Mouse (Mus musculus) liver, embryonic 11.5 days (tissue): ENCODE results near the gene Krtap2-4. TPM values are rescaled to one million over a fixed set of nuclear protein-coding genes. Genes with fewer than 3 reads are reported as not detected.

Experiments
- ATAC-seq: fragments of 200-750 bp; cut with Nextera tagmentation; replicated peaks from 2 replicates; pipeline ENCODE4 v1.8.0; 2017; ENCODE audit warnings: moderate number of reproducible peaks, mild to moderate bottlenecking, moderate TSS enrichment, moderate library complexity; ENCODE audit not compliant: low FRiP score
- DNase-seq: peaks from one replicate; pipeline ENCODE4 v3.0.0-alpha.2; 2017; ENCODE audit warnings: low spot score
- H3K27ac ChIP-seq: fragments of 300-500 bp; sonication (generic); 2 replicates; pipeline ENCODE4 v1.5.1; 2014; ENCODE audit warnings: mild to moderate bottlenecking, low read depth, low read length, control low read depth
- H3K27me3 ChIP-seq: fragments of 300-500 bp; sonication (generic); replicated peaks from 2 replicates; pipeline ENCODE4 v1.6.1; 2014; ENCODE audit warnings: low read length, mixed read lengths; ENCODE audit not compliant: control insufficient read depth, insufficient read depth
- H3K36me3 ChIP-seq: fragments of 300-500 bp; sonication (generic); 2 replicates; pipeline ENCODE4 v1.6.1; 2014; ENCODE audit warnings: mild to moderate bottlenecking, low read length, moderate library complexity, mixed read lengths; ENCODE audit not compliant: control insufficient read depth, insufficient read depth
- H3K4me1 ChIP-seq: fragments of 300-500 bp; sonication (generic); replicated peaks from 2 replicates; pipeline ENCODE4 v1.6.1; 2014; ENCODE audit warnings: low read length, mixed read lengths; ENCODE audit not compliant: control insufficient read depth, insufficient read depth
- H3K4me2 ChIP-seq: fragments of 300-500 bp; sonication (generic); 2 replicates; pipeline ENCODE4 v1.6.1; 2014; ENCODE audit warnings: mild to moderate bottlenecking, control low read depth, moderate library complexity
- H3K4me3 ChIP-seq: fragments of 300-500 bp; sonication (generic); 2 replicates; pipeline ENCODE4 v1.5.1; 2014; ENCODE audit warnings: low read depth, low read length, control low read depth
- H3K9ac ChIP-seq: fragments of 300-500 bp; sonication (generic); 2 replicates; pipeline ENCODE4 v1.6.1; 2014; ENCODE audit warnings: low read depth, low read length, control low read depth
- H3K9me3 ChIP-seq: fragments of 300-500 bp; sonication (generic); 2 replicates; pipeline ENCODE4 v1.6.1; 2016; ENCODE audit warnings: low read length, inconsistent platforms, mixed read lengths; ENCODE audit not compliant: control insufficient read depth
- WGBS: fragments of 180-500 bp; shearing (Covaris S2); extraction: QIAGEN DNeasy Blood & Tissue Kit; methylation state at CpG from one replicate; pipeline ENCODE4 v1.1.7; 2014; 5-methylcytosine and 5-hydroxymethylcytosine counted together
- polyA plus RNA-seq: library from polyadenylated mRNA; unstranded; fragments of >200 nt; fragmentation: Nextera tagmentation; extraction: Ambion mirVana; gene quantifications from 2 replicates; pipeline ENCODE4 v1.2.1, GENCODE M21; 2014

Gene Krtap2-4
- polyA plus RNA-seq, 1 experiment from 2014 or later: not detected

GRCm38 (mm10) chr11:99573164-99573563 lies 41.5 kb downstream of the Krtap2-4 start:
- Histone ChIP-seq H3K27me3 (no peaks in the 10 kb centered on the region), H3K9ac (no peak overlapping the region), H3K4me1 (no peaks in the 10 kb centered on the region), H3K27ac (no peak overlapping the region), H3K4me2 (no peak overlapping the region), H3K36me3 (no peaks in the 10 kb centered on the region), H3K9me3 (no peaks in the 10 kb centered on the region), H3K4me3 (no peak overlapping the region)
- WGBS: 60% methylated on average over 4 of the region's 4 CpGs
- ATAC-seq (no peak), DNase-seq (no peak)

DNA sequence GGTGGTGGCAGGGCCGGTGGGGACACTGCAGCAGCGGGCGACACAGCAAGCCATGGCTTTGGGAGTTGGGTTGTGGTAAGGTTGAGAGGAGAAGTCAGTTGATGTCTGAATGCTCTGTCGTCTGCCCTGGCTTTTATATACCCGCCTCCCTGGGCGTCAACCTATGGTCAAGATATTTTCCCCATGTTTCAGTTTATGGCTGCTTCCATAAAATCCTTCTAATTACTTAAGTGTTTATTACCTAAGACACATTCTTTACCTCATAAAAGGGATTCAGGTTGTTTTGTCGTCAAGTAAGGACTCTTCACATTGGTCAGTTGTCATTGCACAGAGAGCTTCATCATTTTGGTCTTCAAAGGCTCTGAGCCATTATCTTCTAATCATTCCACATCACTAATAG lies 48.1 kb downstream of the Krtap2-4 start, which contains the start of gene Krtap3-1:
Gene Krtap3-1, minus strand, starts transcription at position 101 of the 400 bp plus-strand sequence.
- Histone ChIP-seq H3K9ac (no peak within 1 kb of the TSS; the same call in 1 of the 2 replicates), H3K27ac (no peak within 1 kb of the TSS), H3K9me3 (no peaks in the 10 kb centered on the region), H3K4me3 (no peak within 1 kb of the TSS), H3K4me2 (no peak within 1 kb of the TSS), H3K4me1 (no peaks in the 10 kb centered on the region), H3K36me3 (no peaks in the 10 kb centered on the region), H3K27me3 (no peaks in the 10 kb centered on the region)
- whole genome bisulfite sequencing: 87% methylated on average over 7 of the region's 7 CpGs
- ATAC-seq: no peak
- DNase-seq: no peak

Other genes with a start within 250 kb of the Krtap2-4 start
- gene Krt28, start 239.9 kb downstream of the Krtap2-4 start, polyA plus RNA-seq: 0.32 TPM in 1 of 2 replicates, not detected in the other
- 10.0 and 13.1 TPM in 2 replicates for gene Krt10, start 225.5 kb downstream of the Krtap2-4 start, polyA plus RNA-seq
- gene Krt12, start 192.6 kb downstream of the Krtap2-4 start, polyA plus RNA-seq: not detected in 2 replicates
- gene Krt20, start 176.7 kb downstream of the Krtap2-4 start, polyA plus RNA-seq: 32.1 and 34.1 TPM in 2 replicates
- 0.38 TPM in 2 replicates for gene Krt23, start 121.7 kb downstream of the Krtap2-4 start, polyA plus RNA-seq
- not detected in 2 replicates for gene Krt39, start 93.5 kb downstream of the Krtap2-4 start, polyA plus RNA-seq
- gene Krt40, start 71.7 kb downstream of the Krtap2-4 start, polyA plus RNA-seq: 0.21 TPM in 1 of 2 replicates, not detected in the other
- not detected in 2 replicates for gene Krtap3-3, start 64.0 kb downstream of the Krtap2-4 start, polyA plus RNA-seq
- not detected in 2 replicates for gene Krtap3-2, start 58.0 kb downstream of the Krtap2-4 start, polyA plus RNA-seq
- not detected in 2 replicates for gene Gm11939, start 55.4 kb downstream of the Krtap2-4 start, polyA plus RNA-seq
- gene Krtap3-1, start 48.2 kb downstream of the Krtap2-4 start, polyA plus RNA-seq: not detected in 2 replicates
- not detected in 2 replicates for gene Krtap1-5, start 33.8 kb downstream of the Krtap2-4 start, polyA plus RNA-seq
- not detected in 2 replicates for gene Krtap1-4, start 31.2 kb downstream of the Krtap2-4 start, polyA plus RNA-seq
- not detected in 2 replicates for gene Krtap1-3, start 23.5 kb downstream of the Krtap2-4 start, polyA plus RNA-seq
- not detected in 2 replicates for gene Krtap9-3, start 16.7 kb downstream of the Krtap2-4 start, polyA plus RNA-seq
- gene Gm11938, start 11.5 kb downstream of the Krtap2-4 start, polyA plus RNA-seq: not detected in 2 replicates
- not detected in 2 replicates for gene Gm11937, start 4.7 kb downstream of the Krtap2-4 start, polyA plus RNA-seq
- gene Gm11562, start 5.6 kb upstream of the Krtap2-4 start, polyA plus RNA-seq: not detected in 2 replicates
- not detected in 2 replicates for gene Krtap4-1, start 13.4 kb upstream of the Krtap2-4 start, polyA plus RNA-seq
- gene Krtap4-2, start 20.2 kb upstream of the Krtap2-4 start, polyA plus RNA-seq: not detected in 2 replicates
- not detected in 2 replicates for gene Krtap4-7, start 29.2 kb upstream of the Krtap2-4 start, polyA plus RNA-seq
- not detected in 2 replicates for gene Gm11555, start 35.4 kb upstream of the Krtap2-4 start, polyA plus RNA-seq
- not detected in 2 replicates for gene Gm11563, start 44.1 kb upstream of the Krtap2-4 start, polyA plus RNA-seq
- not detected in 2 replicates for gene Krtap4-6, start 51.1 kb upstream of the Krtap2-4 start, polyA plus RNA-seq
- not detected in 2 replicates for gene Gm14190, start 75.9 kb upstream of the Krtap2-4 start, polyA plus RNA-seq
- not detected in 2 replicates for gene Gm14180, start 119.4 kb upstream of the Krtap2-4 start, polyA plus RNA-seq
- not detected in 2 replicates for gene Gm11595, start 158.1 kb upstream of the Krtap2-4 start, polyA plus RNA-seq
- not detected in 2 replicates for gene Krtap4-8, start 165.9 kb upstream of the Krtap2-4 start, polyA plus RNA-seq
- not detected in 2 replicates for gene Krtap4-9, start 170.4 kb upstream of the Krtap2-4 start, polyA plus RNA-seq
- gene Gm11596, start 178.6 kb upstream of the Krtap2-4 start, polyA plus RNA-seq: not detected in 2 replicates
- not detected in 2 replicates for gene Gm11569, start 184.1 kb upstream of the Krtap2-4 start, polyA plus RNA-seq
- gene Gm11554, start 189.6 kb upstream of the Krtap2-4 start, polyA plus RNA-seq: not detected in 2 replicates
- gene Krtap4-13, start 195.0 kb upstream of the Krtap2-4 start, polyA plus RNA-seq: not detected in 2 replicates
- gene Gm11564, start 200.8 kb upstream of the Krtap2-4 start, polyA plus RNA-seq: not detected in 2 replicates
- not detected in 2 replicates for gene 2300003K06Rik, start 223.2 kb upstream of the Krtap2-4 start, polyA plus RNA-seq
- gene Krtap4-16, start 236.8 kb upstream of the Krtap2-4 start, polyA plus RNA-seq: not detected in 2 replicates
- not detected in 2 replicates for gene Gm11568, start 243.1 kb upstream of the Krtap2-4 start, polyA plus RNA-seq
- gene Gm11559, start 249.6 kb upstream of the Krtap2-4 start, polyA plus RNA-seq: not detected in 2 replicates